In genomic region chr14:55149041-55149440, GRCm38 (mm10) we compare ENCODE assay signal across 11 mouse cellular contexts. TPM values are rescaled to one million over a fixed set of nuclear protein-coding genes. Genes with fewer than 3 reads are reported as not detected.
DNase-seq lines count a peak whose midpoint lies in the region; ATAC-seq lines count a peak whose summit lies in the region.
"Had no signal": no experiment of that assay in that cellular context is flagged by ENCODE, and none has a peak within 500 bp of the region (broad histone marks: within the 10 kb centered on the region; RNA-seq: fewer than 3 reads in every experiment).

No protein-coding gene starts in this region.

- H3K36me3 ChIP-seq in hindbrain, embryonic 13.5 days = no peaks in the 10 kb centered on the region
- H3K36me3 ChIP-seq in hindbrain, embryonic 11.5 days (ENCODE audit: control insufficient read depth, insufficient read depth, low read length) = no peaks in the 10 kb centered on the region
- no peaks in the 10 kb centered on the region for H3K36me3 ChIP-seq in forebrain, embryonic 15.5 days
- H3K36me3 ChIP-seq in midbrain, embryonic 16.5 days (ENCODE audit: control insufficient read depth, insufficient read depth, low read length) = no peaks in the 10 kb centered on the region
- H3K36me3 ChIP-seq: heart, embryonic 15.5 days; limb, embryonic 13.5 days had no signal

- no peak overlapping the region for H3K4me2 ChIP-seq in hindbrain, embryonic 13.5 days
- no peak overlapping the region for H3K4me2 ChIP-seq in hindbrain, embryonic 11.5 days (replicated peaks; ENCODE audit: low read depth, low read length)
- no peak overlapping the region for H3K4me2 ChIP-seq in forebrain, embryonic 15.5 days (replicated peaks)
- H3K4me2 ChIP-seq in midbrain, embryonic 16.5 days (ENCODE audit: low read length) = peak overlapping the region; percentile 18
- H3K4me2 ChIP-seq: heart, embryonic 15.5 days; limb, embryonic 13.5 days had no signal

- no peak overlapping the region for H3K4me3 ChIP-seq in hindbrain, embryonic 13.5 days
- no peak overlapping the region for H3K4me3 ChIP-seq in hindbrain, embryonic 11.5 days (ENCODE audit: low read depth, low read length)
- no peak overlapping the region for H3K4me3 ChIP-seq in forebrain, embryonic 15.5 days
- H3K4me3 ChIP-seq in midbrain, embryonic 16.5 days (ENCODE audit: low read depth, low read length) = no peak overlapping the region
- H3K4me3 ChIP-seq: erythroblast, embryonic 14.5 days; heart, embryonic 15.5 days; limb, embryonic 13.5 days had no signal

- peaks cover 12% of the 10 kb centered on the region for H3K4me1 ChIP-seq in hindbrain, embryonic 13.5 days (replicated peaks)
- H3K4me1 ChIP-seq in hindbrain, embryonic 11.5 days (replicated peaks; ENCODE audit: control insufficient read depth, insufficient read depth, low read length) = no peaks in the 10 kb centered on the region
- H3K4me1 ChIP-seq in forebrain, embryonic 15.5 days = 0 out of 2 replicates have a peak, but pooled peaks cover 3% of the 10 kb centered on the region
- H3K4me1 ChIP-seq in midbrain, embryonic 16.5 days (ENCODE audit: control insufficient read depth, insufficient read depth, low read length) = peaks cover 17% of the 10 kb centered on the region
- H3K4me1 ChIP-seq: heart, embryonic 15.5 days had no signal

- peak overlapping the region; percentile 60 for H3K27ac ChIP-seq in hindbrain, embryonic 13.5 days
- H3K27ac ChIP-seq in hindbrain, embryonic 11.5 days (ENCODE audit: low read depth, low read length) = no peak overlapping the region
- H3K27ac ChIP-seq in forebrain, embryonic 15.5 days (replicated peaks) = peak overlapping the region; percentile 15; the same call in 1 of the 2 replicates
- peak overlapping the region; percentile 78 for H3K27ac ChIP-seq in midbrain, embryonic 16.5 days (ENCODE audit: low read length)
- H3K27ac ChIP-seq: heart, embryonic 15.5 days; limb, embryonic 13.5 days had no signal

- H3K27me3 ChIP-seq in hindbrain, embryonic 13.5 days = no peaks in the 10 kb centered on the region
- H3K27me3 ChIP-seq in hindbrain, embryonic 11.5 days (ENCODE audit: control insufficient read depth, insufficient read depth, low read length) = no peaks in the 10 kb centered on the region
- no peaks in the 10 kb centered on the region for H3K27me3 ChIP-seq in forebrain, embryonic 15.5 days
- no peaks in the 10 kb centered on the region for H3K27me3 ChIP-seq in midbrain, embryonic 16.5 days (ENCODE audit: control insufficient read depth, insufficient read depth, low read depth, low read length)
- H3K27me3 ChIP-seq: heart, embryonic 15.5 days; limb, embryonic 13.5 days had no signal

- DNase-seq in hindbrain, embryonic 11.5 days (ENCODE audit: low spot score) = no peak
- peak; percentile 43 for DNase-seq in R1 (ENCODE audit: low read depth, low spot score)
- no peak for DNase-seq in heart, adult 11 months
- no peak for DNase-seq in ovary, postnatal 14 days (ENCODE audit: low spot score)

- no peaks in the 10 kb centered on the region for H3K9me3 ChIP-seq in hindbrain, embryonic 13.5 days
- no peaks in the 10 kb centered on the region for H3K9me3 ChIP-seq in hindbrain, embryonic 11.5 days (ENCODE audit: control insufficient read depth, low read length)
- no peaks in the 10 kb centered on the region for H3K9me3 ChIP-seq in forebrain, embryonic 15.5 days
- H3K9me3 ChIP-seq in midbrain, embryonic 16.5 days (replicated peaks; ENCODE audit: control insufficient read depth, low read length, poor library complexity, severe bottlenecking) = no peaks in the 10 kb centered on the region
- H3K9me3 ChIP-seq: heart, embryonic 15.5 days; limb, embryonic 13.5 days had no signal

- peak; percentile 77 for ATAC-seq in hindbrain, embryonic 13.5 days (ENCODE audit: low FRiP score)
- ATAC-seq in hindbrain, embryonic 11.5 days (ENCODE audit: low FRiP score) = no peak
- peak; percentile 70 for ATAC-seq in forebrain, embryonic 15.5 days (replicated peaks)
- peak; percentile 92 for ATAC-seq in midbrain, embryonic 16.5 days
- ATAC-seq: liver, postnatal 0 days had no signal

- 54% methylated on average over 5 of the region's 5 CpGs for WGBS in hindbrain, embryonic 13.5 days
- WGBS in hindbrain, embryonic 11.5 days = 80% methylated on average over 5 of the region's 5 CpGs
- WGBS in forebrain, embryonic 15.5 days = 68% methylated on average over 5 of the region's 5 CpGs
- WGBS in midbrain, embryonic 16.5 days = 45% methylated on average over 5 of the region's 5 CpGs

- H3K9ac ChIP-seq in hindbrain, embryonic 13.5 days = no peak overlapping the region
- H3K9ac ChIP-seq in hindbrain, embryonic 11.5 days (ENCODE audit: low read depth, low read length) = no peak overlapping the region
- H3K9ac ChIP-seq in forebrain, embryonic 15.5 days (replicated peaks) = no peak overlapping the region
- peak overlapping the region; percentile 51; the same call in 1 of the 2 replicates for H3K9ac ChIP-seq in midbrain, embryonic 16.5 days (ENCODE audit: low read depth, low read length)
- H3K9ac ChIP-seq: heart, embryonic 15.5 days; limb, embryonic 13.5 days; liver, postnatal 0 days had no signal

RNA-seq across cellular contexts. Expression of gene Jph4, which starts 32.3 kb away (rescaled TPM):
- polyA plus RNA-seq in hindbrain, embryonic 13.5 days (2015; fragmentation: Nextera tagmentation; extraction: Ambion mirVana) = 22.2 and 22.6 TPM in 2 replicates
- 2.8 and 3.3 TPM in 2 replicates for polyA plus RNA-seq in hindbrain, embryonic 11.5 days (2014; fragmentation: Nextera tagmentation; extraction: Ambion mirVana)
- polyA plus RNA-seq in forebrain, embryonic 15.5 days (2015; fragmentation: Nextera tagmentation; extraction: Ambion mirVana) = 37.4 and 38.3 TPM in 2 replicates
- 37.3 and 40.3 TPM in 2 replicates for polyA plus RNA-seq in midbrain, embryonic 16.5 days (2015; fragmentation: Nextera tagmentation; extraction: Ambion mirVana)
- polyA plus RNA-seq: erythroblast, embryonic 14.5 days; liver, postnatal 0 days had no signal

RNA-seq across cellular contexts. Expression of gene Ap1g2, which starts 42.6 kb away (rescaled TPM):
- 6.5 and 6.6 TPM in 2 replicates for polyA plus RNA-seq in hindbrain, embryonic 13.5 days (2015; fragmentation: Nextera tagmentation; extraction: Ambion mirVana)
- 9.0 and 9.4 TPM in 2 replicates for polyA plus RNA-seq in hindbrain, embryonic 11.5 days (2014; fragmentation: Nextera tagmentation; extraction: Ambion mirVana)
- 11.4 and 13.0 TPM in 2 replicates for polyA plus RNA-seq in forebrain, embryonic 15.5 days (2015; fragmentation: Nextera tagmentation; extraction: Ambion mirVana)
- 9.0 and 9.2 TPM in 2 replicates for polyA plus RNA-seq in midbrain, embryonic 16.5 days (2015; fragmentation: Nextera tagmentation; extraction: Ambion mirVana)

RNA-seq across cellular contexts. Expression of gene Thtpa, which starts 54.5 kb away (rescaled TPM):
- 29.8 and 30.7 TPM in 2 replicates for polyA plus RNA-seq in hindbrain, embryonic 13.5 days (2015; fragmentation: Nextera tagmentation; extraction: Ambion mirVana)
- 18.2 and 20.9 TPM in 2 replicates for polyA plus RNA-seq in hindbrain, embryonic 11.5 days (2014; fragmentation: Nextera tagmentation; extraction: Ambion mirVana)
- polyA plus RNA-seq in forebrain, embryonic 15.5 days (2015; fragmentation: Nextera tagmentation; extraction: Ambion mirVana) = 52.2 and 52.3 TPM in 2 replicates
- 37.0 and 38.6 TPM in 2 replicates for polyA plus RNA-seq in midbrain, embryonic 16.5 days (2015; fragmentation: Nextera tagmentation; extraction: Ambion mirVana)

RNA-seq across cellular contexts. Expression of gene Zfhx2, which starts 56.9 kb away (rescaled TPM):
- 29.4 and 31.9 TPM in 2 replicates for polyA plus RNA-seq in hindbrain, embryonic 13.5 days (2015; fragmentation: Nextera tagmentation; extraction: Ambion mirVana)
- polyA plus RNA-seq in hindbrain, embryonic 11.5 days (2014; fragmentation: Nextera tagmentation; extraction: Ambion mirVana) = 16.1 and 20.8 TPM in 2 replicates
- 27.4 and 30.6 TPM in 2 replicates for polyA plus RNA-seq in forebrain, embryonic 15.5 days (2015; fragmentation: Nextera tagmentation; extraction: Ambion mirVana)
- polyA plus RNA-seq in midbrain, embryonic 16.5 days (2015; fragmentation: Nextera tagmentation; extraction: Ambion mirVana) = 25.9 and 34.6 TPM in 2 replicates
